Mouse (Mus musculus): Measurements from ENCODE around the gene Rsph6a. TPM values are rescaled to one million over a fixed set of nuclear protein-coding genes. Genes with fewer than 3 reads are reported as not detected.
A peak's percentile ranks its signal among the peaks of the same experiment; 100 is the strongest.

Gene Rsph6a
- polyA plus RNA-seq, 1 experiment from 2014 or later, result 0.09 TPM

- Histone ChIP-seq H3K4me3 (replicated peaks; ENCODE audit: low read length) (no peak overlapping the region), H3K9me3 (ENCODE audit: control insufficient read depth, low read length) (no peaks in the 10 kb centered on the region), H3K4me1 (replicated peaks; ENCODE audit: control insufficient read depth, insufficient read depth, low read length) (peaks cover 14% of the 10 kb centered on the region), H3K36me3 (ENCODE audit: control insufficient read depth, insufficient read depth) (no peaks in the 10 kb centered on the region), H3K27ac (ENCODE audit: low read length) (no peak overlapping the region), H3K27me3 (replicated peaks; ENCODE audit: control insufficient read depth, insufficient read depth, low read length) (no peaks in the 10 kb centered on the region), H3K4me2 (ENCODE audit: low read length) (no peak overlapping the region), H3K9ac (replicated peaks; ENCODE audit: low read depth, low read length) (no peak overlapping the region)
- ATAC-seq, result no peak
- WGBS, result 76% methylated on average over 1 of the region's 1 CpGs
These were observed 45.8 kb downstream of the Rsph6a start for GRCm38 (mm10) chr7:19100290-19100689.

DNA sequence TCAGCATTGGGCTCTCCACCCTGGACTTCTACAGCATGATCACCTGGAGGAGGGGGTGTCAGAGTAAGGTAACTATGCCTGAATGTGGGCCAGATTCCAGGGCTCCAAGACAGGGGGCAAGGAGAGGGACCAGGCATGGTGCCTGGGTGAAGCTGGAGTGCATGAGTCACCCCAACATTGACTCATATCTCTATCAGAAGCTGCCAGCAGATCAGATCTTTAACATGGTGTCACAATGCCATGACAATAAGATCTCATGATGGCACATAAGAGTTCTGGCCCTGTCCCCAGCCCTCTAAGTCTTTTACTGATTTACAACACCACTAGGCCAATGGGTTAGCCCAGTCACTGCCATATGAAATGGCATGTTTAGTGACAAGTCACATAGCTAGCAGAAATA, 49.3 kb downstream of the Rsph6a start:
- no peak overlapping the region for H3K4me2 ChIP-seq (ENCODE audit: low read length)
- no peaks in the 10 kb centered on the region for H3K27me3 ChIP-seq (replicated peaks; ENCODE audit: control insufficient read depth, insufficient read depth, low read length)
- H3K4me1 ChIP-seq (replicated peaks; ENCODE audit: control insufficient read depth, insufficient read depth, low read length), result no peaks in the 10 kb centered on the region
- no peak for ATAC-seq
- no peak overlapping the region for H3K9ac ChIP-seq (replicated peaks; ENCODE audit: low read depth, low read length)
- H3K4me3 ChIP-seq (replicated peaks; ENCODE audit: low read length), result no peak overlapping the region
- H3K27ac ChIP-seq (ENCODE audit: low read length), result no peak overlapping the region
- no peaks in the 10 kb centered on the region for H3K9me3 ChIP-seq (ENCODE audit: control insufficient read depth, low read length)
- H3K36me3 ChIP-seq (ENCODE audit: control insufficient read depth, insufficient read depth), result no peaks in the 10 kb centered on the region

DNA sequence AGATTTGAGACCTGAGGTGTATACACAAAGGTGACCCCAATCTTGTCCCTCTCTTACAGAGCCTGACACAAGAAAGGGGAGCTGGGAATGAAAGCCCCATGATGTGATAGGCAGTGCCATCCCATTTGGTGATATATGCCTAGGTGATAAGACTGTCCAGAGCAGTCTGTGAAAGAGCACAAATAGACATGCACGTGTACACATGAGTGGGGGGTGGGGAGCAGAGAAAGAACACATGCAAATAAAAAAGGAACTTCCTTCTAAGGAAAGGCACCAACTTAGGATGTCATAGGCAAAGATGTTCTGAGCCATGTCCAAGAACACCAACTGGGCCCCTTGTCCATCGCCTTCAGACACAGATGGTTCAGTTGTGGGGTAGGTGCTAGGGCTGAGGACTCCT, 50.0 kb downstream of the Rsph6a start:
- H3K4me1 ChIP-seq (replicated peaks; ENCODE audit: control insufficient read depth, insufficient read depth, low read length), result no peaks in the 10 kb centered on the region
- H3K36me3 ChIP-seq (ENCODE audit: control insufficient read depth, insufficient read depth), result no peaks in the 10 kb centered on the region
- 81% methylated on average over 2 of the region's 2 CpGs for WGBS
- no peak overlapping the region for H3K4me3 ChIP-seq (replicated peaks; ENCODE audit: low read length)
- no peak overlapping the region for H3K4me2 ChIP-seq (ENCODE audit: low read length)
- no peak overlapping the region for H3K27ac ChIP-seq (ENCODE audit: low read length)
- no peak for ATAC-seq
- H3K9me3 ChIP-seq (ENCODE audit: control insufficient read depth, low read length), result no peaks in the 10 kb centered on the region
- H3K27me3 ChIP-seq (replicated peaks; ENCODE audit: control insufficient read depth, insufficient read depth, low read length), result no peaks in the 10 kb centered on the region
- no peak overlapping the region for H3K9ac ChIP-seq (replicated peaks; ENCODE audit: low read depth, low read length)

GRCm38 (mm10) chr7:19107436-19107835, 52.9 kb downstream of the Rsph6a start:
- Histone ChIP-seq H3K36me3 (ENCODE audit: control insufficient read depth, insufficient read depth) (no peaks in the 10 kb centered on the region), H3K4me3 (replicated peaks; ENCODE audit: low read length) (no peak overlapping the region), H3K4me1 (replicated peaks; ENCODE audit: control insufficient read depth, insufficient read depth, low read length) (no peaks in the 10 kb centered on the region), H3K9ac (replicated peaks; ENCODE audit: low read depth, low read length) (no peak overlapping the region), H3K27ac (ENCODE audit: low read length) (no peak overlapping the region), H3K9me3 (ENCODE audit: control insufficient read depth, low read length) (no peaks in the 10 kb centered on the region), H3K4me2 (ENCODE audit: low read length) (no peak overlapping the region), H3K27me3 (replicated peaks; ENCODE audit: control insufficient read depth, insufficient read depth, low read length) (no peaks in the 10 kb centered on the region)
- 58% methylated on average over 3 of the region's 3 CpGs for WGBS
- no peak for ATAC-seq

- Histone ChIP-seq H3K4me2 (ENCODE audit: low read length) (no peak overlapping the region), H3K9ac (replicated peaks; ENCODE audit: low read depth, low read length) (no peak overlapping the region), H3K36me3 (ENCODE audit: control insufficient read depth, insufficient read depth) (no peaks in the 10 kb centered on the region), H3K4me3 (replicated peaks; ENCODE audit: low read length) (no peak overlapping the region), H3K4me1 (replicated peaks; ENCODE audit: control insufficient read depth, insufficient read depth, low read length) (no peaks in the 10 kb centered on the region), H3K27me3 (replicated peaks; ENCODE audit: control insufficient read depth, insufficient read depth, low read length) (no peaks in the 10 kb centered on the region), H3K9me3 (ENCODE audit: control insufficient read depth, low read length) (no peaks in the 10 kb centered on the region), H3K27ac (ENCODE audit: low read length) (no peak overlapping the region)
- 86% methylated on average over 1 of the region's 1 CpGs for WGBS
- ATAC-seq, result no peak
These were observed 55.1 kb downstream of the Rsph6a start for GRCm38 (mm10) chr7:19109565-19109964.

GRCm38 (mm10) chr7:19118028-19118771, 63.7 kb downstream of the Rsph6a start, which contains the start of gene Gm4969:
Gene Gm4969 (minus strand): TSS chr7:19118368.
- peak; percentile 26 for ATAC-seq
- peak within 1 kb of the TSS; percentile 23; the same call in 1 of the 2 replicates for H3K9ac ChIP-seq (replicated peaks; ENCODE audit: low read depth, low read length)
- H3K27me3 ChIP-seq (replicated peaks; ENCODE audit: control insufficient read depth, insufficient read depth, low read length), result no peaks in the 10 kb centered on the region
- peaks cover 21% of the 10 kb centered on the region for H3K4me1 ChIP-seq (replicated peaks; ENCODE audit: control insufficient read depth, insufficient read depth, low read length)
- 20% methylated on average over 60 of the region's 64 CpGs for WGBS
- no peak within 1 kb of the TSS for H3K27ac ChIP-seq (ENCODE audit: low read length)
- H3K36me3 ChIP-seq (ENCODE audit: control insufficient read depth, insufficient read depth), result no peaks in the 10 kb centered on the region
- peak within 1 kb of the TSS; percentile 39 for H3K4me3 ChIP-seq (replicated peaks; ENCODE audit: low read length)
- peak within 1 kb of the TSS; percentile 63 for H3K4me2 ChIP-seq (ENCODE audit: low read length)
- 0 out of 2 replicates have a peak, but pooled peaks cover 4% of the 10 kb centered on the region for H3K9me3 ChIP-seq (ENCODE audit: control insufficient read depth, low read length)

DNA sequence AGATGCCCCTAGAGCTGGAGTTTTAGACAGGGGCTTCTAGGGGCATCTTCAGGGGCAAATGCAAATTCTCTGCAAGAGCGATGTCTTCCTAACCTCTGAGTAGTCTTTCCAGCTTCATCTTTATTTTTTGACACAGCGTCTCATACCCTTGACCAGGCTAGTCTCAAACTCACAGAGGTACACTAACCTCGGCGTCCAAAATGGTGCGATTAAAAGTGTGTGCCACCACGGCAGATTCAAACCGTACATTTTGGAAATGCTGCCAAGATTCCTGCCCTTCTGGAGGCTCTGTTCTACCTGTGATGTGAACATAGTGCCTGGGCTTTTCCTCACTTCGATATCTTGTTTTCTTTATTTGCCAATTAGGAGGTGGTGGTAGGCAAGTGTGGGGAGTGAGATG, 64.6 kb downstream of the Rsph6a start:
- Histone ChIP-seq H3K36me3 (ENCODE audit: control insufficient read depth, insufficient read depth) (no peaks in the 10 kb centered on the region), H3K27ac (ENCODE audit: low read length) (no peak overlapping the region), H3K9ac (replicated peaks; ENCODE audit: low read depth, low read length) (no peak overlapping the region), H3K27me3 (replicated peaks; ENCODE audit: control insufficient read depth, insufficient read depth, low read length) (no peaks in the 10 kb centered on the region), H3K4me3 (replicated peaks; ENCODE audit: low read length) (no peak overlapping the region), H3K4me1 (replicated peaks; ENCODE audit: control insufficient read depth, insufficient read depth, low read length) (peaks cover 21% of the 10 kb centered on the region), H3K4me2 (ENCODE audit: low read length) (peak overlapping the region; percentile 69; the same call in 1 of the 2 replicates), H3K9me3 (ENCODE audit: control insufficient read depth, low read length) (0 out of 2 replicates have a peak, but pooled peaks cover 4% of the 10 kb centered on the region)
- 95% methylated on average over 8 of the region's 8 CpGs for WGBS
- peak; percentile 6; the same call in 1 of the 2 replicates for ATAC-seq

DNA sequence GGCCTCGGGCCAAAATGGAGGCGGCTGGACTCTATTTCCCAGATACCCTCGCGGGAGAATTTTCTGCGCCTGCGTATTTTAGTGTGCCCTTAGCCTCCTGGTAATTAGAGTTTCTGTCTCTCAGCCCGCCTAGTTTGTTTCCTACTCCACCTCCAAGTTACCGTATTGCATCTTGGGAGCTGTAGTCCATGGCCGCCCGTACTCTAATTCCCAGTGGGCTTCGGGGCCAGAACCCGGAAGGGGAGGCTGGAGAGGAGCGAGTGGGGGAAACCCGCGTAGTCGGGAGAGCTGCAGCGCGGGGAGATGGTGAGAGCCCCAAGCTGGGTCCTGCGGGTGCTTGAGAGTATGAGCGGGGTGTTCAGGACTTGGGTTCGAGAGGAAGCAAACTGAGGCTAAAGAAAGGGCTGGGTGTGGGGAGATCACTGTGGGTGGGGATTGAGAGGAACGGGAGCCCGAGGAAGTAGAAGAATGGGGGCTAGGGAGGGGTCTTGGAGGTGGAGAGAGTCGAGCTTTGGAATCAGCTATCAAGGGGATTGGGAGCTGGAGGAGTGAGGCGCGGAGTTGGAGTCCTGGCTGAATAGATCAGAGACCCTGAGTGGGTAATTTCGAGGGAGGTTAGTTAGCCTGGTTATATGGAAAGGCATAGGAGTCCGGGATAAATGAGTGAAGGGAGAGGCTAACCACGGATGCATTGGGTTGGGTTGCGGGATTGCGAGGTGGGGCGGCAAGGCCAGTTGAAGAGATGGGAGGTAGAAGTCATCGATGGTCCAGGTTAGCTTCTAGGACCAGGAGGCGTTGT, 65.3 kb downstream of the Rsph6a start, which contains the start of gene Fbxo46:
Gene Fbxo46, plus strand, starts transcription at position 229 of the 799 bp plus-strand sequence.
- peak; percentile 98 for ATAC-seq
- peaks cover 21% of the 10 kb centered on the region for H3K4me1 ChIP-seq (replicated peaks; ENCODE audit: control insufficient read depth, insufficient read depth, low read length)
- no peaks in the 10 kb centered on the region for H3K27me3 ChIP-seq (replicated peaks; ENCODE audit: control insufficient read depth, insufficient read depth, low read length)
- H3K36me3 ChIP-seq (ENCODE audit: control insufficient read depth, insufficient read depth), result no peaks in the 10 kb centered on the region
- peak within 1 kb of the TSS; percentile 69 for H3K9ac ChIP-seq (replicated peaks; ENCODE audit: low read depth, low read length)
- peak within 1 kb of the TSS; percentile 65 for H3K4me3 ChIP-seq (replicated peaks; ENCODE audit: low read length)
- peak within 1 kb of the TSS; percentile 69 for H3K4me2 ChIP-seq (ENCODE audit: low read length)
- 2% methylated on average over 34 of the region's 34 CpGs for WGBS
- H3K9me3 ChIP-seq (ENCODE audit: control insufficient read depth, low read length), result 0 out of 2 replicates have a peak, but pooled peaks cover 4% of the 10 kb centered on the region
- peak within 1 kb of the TSS; percentile 42; the same call in 1 of the 2 replicates for H3K27ac ChIP-seq (ENCODE audit: low read length)

DNA sequence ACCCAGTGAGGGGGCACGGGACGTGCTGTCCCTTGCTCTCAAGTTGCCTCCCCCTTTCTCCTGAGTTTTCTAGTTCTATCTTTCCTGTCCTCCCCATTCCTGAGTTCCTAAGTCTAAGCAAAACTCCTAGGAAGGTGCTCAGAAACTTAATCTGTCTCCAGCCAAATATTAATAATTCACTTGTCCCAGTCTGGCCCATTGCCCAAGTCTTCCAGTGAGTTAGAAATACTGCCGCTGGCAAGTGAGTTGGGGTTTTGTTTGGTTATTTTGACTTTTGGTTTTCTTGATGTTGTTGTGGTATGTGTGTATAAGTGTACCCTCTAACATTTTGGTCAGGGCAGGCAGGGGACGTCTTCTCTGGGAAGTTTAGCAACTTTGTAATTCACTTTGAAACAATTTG, 67.2 kb downstream of the Rsph6a start:
- WGBS, result 86% methylated on average over 4 of the region's 4 CpGs
- H3K4me3 ChIP-seq (replicated peaks; ENCODE audit: low read length), result no peak overlapping the region

More for the DNA sequence above, 67.2 kb downstream of the Rsph6a start:
- no peak overlapping the region for H3K4me2 ChIP-seq (ENCODE audit: low read length)
- H3K27ac ChIP-seq (ENCODE audit: low read length), result no peak overlapping the region
- no peak overlapping the region for H3K9ac ChIP-seq (replicated peaks; ENCODE audit: low read depth, low read length)
- H3K36me3 ChIP-seq (ENCODE audit: control insufficient read depth, insufficient read depth), result no peaks in the 10 kb centered on the region
- no peak for ATAC-seq
- peaks cover 21% of the 10 kb centered on the region for H3K4me1 ChIP-seq (replicated peaks; ENCODE audit: control insufficient read depth, insufficient read depth, low read length)
- 0 out of 2 replicates have a peak, but pooled peaks cover 4% of the 10 kb centered on the region for H3K9me3 ChIP-seq (ENCODE audit: control insufficient read depth, low read length)
- no peaks in the 10 kb centered on the region for H3K27me3 ChIP-seq (replicated peaks; ENCODE audit: control insufficient read depth, insufficient read depth, low read length)

Data from forebrain, embryonic 16.5 days (tissue).